ENCODE assay signal across 8 mouse cellular contexts in the genomic region with DNA sequence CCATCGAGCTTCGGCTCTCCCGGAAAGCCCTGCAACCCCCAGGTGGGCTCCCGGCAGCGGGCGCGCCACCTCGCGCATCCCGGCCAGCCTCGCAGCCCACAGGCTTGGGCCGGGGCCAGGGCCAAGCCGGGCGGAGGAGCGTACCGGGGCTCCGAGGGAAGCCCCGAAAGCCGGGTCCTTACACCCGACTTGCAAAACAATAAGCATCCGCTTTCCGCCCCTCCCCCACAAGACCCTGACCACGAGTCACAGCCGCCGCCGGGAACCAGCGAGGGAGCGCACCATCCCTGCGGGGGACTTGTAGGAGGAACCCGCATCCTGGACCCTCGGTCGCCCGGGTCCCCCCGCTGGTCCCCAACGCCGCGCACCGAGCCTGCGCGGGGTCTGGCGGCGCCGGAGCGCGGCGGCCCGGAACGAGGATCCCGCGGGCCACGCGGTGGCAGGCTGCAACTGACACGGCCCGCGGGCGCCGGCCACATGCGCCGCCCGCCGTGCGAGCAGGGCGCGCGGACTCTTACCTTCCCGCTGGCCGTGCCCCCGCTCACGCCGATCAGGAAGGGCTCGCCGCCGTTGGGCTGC. TPM values are rescaled to one million over a fixed set of nuclear protein-coding genes. Genes with fewer than 3 reads are reported as not detected.
DNase-seq lines count a peak whose midpoint lies in the region; ATAC-seq and TF ChIP-seq lines count a peak whose summit lies in the region.

No protein-coding gene starts in this region.

- H3K79me2 ChIP-seq in macrophage (ENCODE audit: inconsistent target) = peaks cover 42% of the 10 kb centered on the region

- H3K27ac ChIP-seq in embryonic facial prominence, embryonic 10.5 days (replicated peaks) = peak overlapping the region; percentile 99
- peak overlapping the region; percentile 88 for H3K27ac ChIP-seq in heart, postnatal 0 days (ENCODE audit: low read depth)
- H3K27ac ChIP-seq in macrophage = no peak overlapping the region

- peak overlapping the region; percentile 91 for H3K4me2 ChIP-seq in heart, postnatal 0 days (ENCODE audit: low read depth, low read length)

- under 1% methylated on average over 73 of the region's 73 CpGs for WGBS in embryonic facial prominence, embryonic 10.5 days
- under 1% methylated on average over 66 of the region's 73 CpGs for WGBS in heart, postnatal 0 days
- WGBS in macrophage (ENCODE audit: missing documents) = under 1% methylated on average over 55 of the region's 73 CpGs

- H3K36me3 ChIP-seq in embryonic facial prominence, embryonic 10.5 days (replicated peaks) = peaks cover 12% of the 10 kb centered on the region
- H3K36me3 ChIP-seq in heart, postnatal 0 days (replicated peaks; ENCODE audit: control insufficient read depth, insufficient read depth, low read length) = no peaks in the 10 kb centered on the region
- no peaks in the 10 kb centered on the region for H3K36me3 ChIP-seq in macrophage (ENCODE audit: inconsistent target)

- H3K9me3 ChIP-seq in embryonic facial prominence, embryonic 10.5 days = no peaks in the 10 kb centered on the region
- no peaks in the 10 kb centered on the region for H3K9me3 ChIP-seq in heart, postnatal 0 days (replicated peaks; ENCODE audit: control insufficient read depth, low read length)

- H3K9ac ChIP-seq in heart, postnatal 0 days (replicated peaks; ENCODE audit: low read depth, low read length) = peak overlapping the region; percentile 61

- no peak; the same call in 1 of the 2 replicates for TF ChIP-seq CTCF in heart, postnatal 0 days (IDR thresholded peaks at IDR 0.05; ENCODE audit: low read depth)

- peak; percentile 49 to 69 for DNase-seq in CD8-positive naive resting alpha-beta T cell, adult 2 months (ENCODE audit: low read depth in 2 of 2, low spot score in 2 of 2)
- DNase-seq in adrenal gland, adult 2 months = peak; percentile 76
- DNase-seq in embryonic facial prominence, embryonic 10.5 days (ENCODE audit: low spot score) = peak; percentile 90
- DNase-seq in heart, postnatal 0 days (ENCODE audit: low spot score) = peak; percentile 29
- peak; percentile 60 to 72 for DNase-seq in layer of hippocampus, postnatal 25 days (ENCODE audit: extremely low spot score in 1 of 2, low spot score in 1 of 2)
- peak; percentile 54 for DNase-seq in right cerebral cortex, adult 2 months (ENCODE audit: low spot score in 2 of 2)

- TF ChIP-seq EP300 in heart, postnatal 0 days (IDR thresholded peaks at IDR 0.05; ENCODE audit: low read depth) = no peak

- ATAC-seq in heart, postnatal 0 days (ENCODE audit: insufficient read depth, low read depth) = peak; percentile 63
- ATAC-seq in erythroid progenitor cell, adult 5-6 weeks (replicated peaks; ENCODE audit: low FRiP score, poor library complexity, severe bottlenecking) = no peak

- H3K27me3 ChIP-seq in embryonic facial prominence, embryonic 10.5 days (replicated peaks; ENCODE audit: low read depth, poor library complexity, severe bottlenecking) = peaks cover 27% of the 10 kb centered on the region
- H3K27me3 ChIP-seq in heart, postnatal 0 days (ENCODE audit: control insufficient read depth, insufficient read depth, low read length) = no peaks in the 10 kb centered on the region

- peak overlapping the region; percentile 88 for H3K4me3 ChIP-seq in embryonic facial prominence, embryonic 10.5 days
- peak overlapping the region; percentile 77 for H3K4me3 ChIP-seq in heart, postnatal 0 days (ENCODE audit: low read depth, low read length)
- peak overlapping the region; percentile 67 for H3K4me3 ChIP-seq in macrophage (ENCODE audit: inconsistent target)

- peaks cover 36% of the 10 kb centered on the region for H3K4me1 ChIP-seq in embryonic facial prominence, embryonic 10.5 days
- peaks cover 4% of the 10 kb centered on the region for H3K4me1 ChIP-seq in heart, postnatal 0 days (ENCODE audit: control insufficient read depth, insufficient read depth)

RNA-seq across cellular contexts. Expression of a gene that starts 0.8 kb away (rescaled TPM):
- 100 to 1,000 TPM in 1 of 2 experiments, 10 to 100 TPM in 1; 39.5 to 107 TPM for total RNA-seq in adrenal gland, adult 2 months (2021)
- polyA plus RNA-seq in adrenal gland, adult 2 months (2012; rRNA removed) = 15.8 and 30.4 TPM in 2 replicates
- polyA plus RNA-seq in embryonic facial prominence, embryonic 10.5 days (2016; fragmentation: Nextera tagmentation; extraction: Ambion mirVana) = 120 and 128 TPM in 2 replicates
- total RNA-seq in heart, postnatal 0 days (2014; rRNA removed; ENCODE audit: low replicate concordance) = 60.3 and 82.4 TPM in 2 replicates
- 26.4 and 30.7 TPM in 2 replicates for polyA plus RNA-seq in heart, postnatal 0 days (2015; fragmentation: Nextera tagmentation; extraction: Ambion mirVana)
- 10 to 100 TPM; 45.5 to 47.3 TPM for total RNA-seq in layer of hippocampus, postnatal 25 days (2021)
- 10 to 100 TPM in 1 of 26 experiments, 1 to 10 TPM in 17, under 1 TPM in 7, not detected in 1; 0.17 to 10.2 (median 2.5) TPM for total RNA-seq in macrophage (2018; cell fraction: chromatin; rRNA removed)
- 10 to 100 TPM in 8 of 26 experiments, 1 to 10 TPM in 18; 1.2 to 17.5 (median 8.4) TPM for total RNA-seq in macrophage (2018; cell fraction: cytosol; rRNA removed)
- total RNA-seq in macrophage (2018; cell fraction: nucleus; rRNA removed) = 10 to 100 TPM in 1 of 26 experiments, 1 to 10 TPM in 21, under 1 TPM in 4; 0.63 to 15.0 (median 3.3) TPM
- polyA plus RNA-seq in macrophage (2018) = 6.9 to 29.5 TPM (median 19.7 TPM) in 3 replicates
- total RNA-seq in erythroid progenitor cell, adult 5-6 weeks (2015; ENCODE audit: low replicate concordance) = 17.7 and 24.7 TPM in 2 replicates
- total RNA-seq in erythroid progenitor cell, adult 5-6 weeks (2017; ENCODE audit: low replicate concordance) = 10.4 and 24.8 TPM in 2 replicates

RNA-seq across cellular contexts. Expression of a gene that starts 23.8 kb away (rescaled TPM):
- total RNA-seq in adrenal gland, adult 2 months (2021) = 100 to 1,000 TPM; 141 to 146 TPM
- polyA plus RNA-seq in adrenal gland, adult 2 months (2012; rRNA removed) = 58.7 and 83.4 TPM in 2 replicates
- polyA plus RNA-seq in embryonic facial prominence, embryonic 10.5 days (2016; fragmentation: Nextera tagmentation; extraction: Ambion mirVana) = 65.4 and 65.7 TPM in 2 replicates
- total RNA-seq in heart, postnatal 0 days (2014; rRNA removed; ENCODE audit: low replicate concordance) = 68.1 and 113 TPM in 2 replicates
- 86.6 and 96.7 TPM in 2 replicates for polyA plus RNA-seq in heart, postnatal 0 days (2015; fragmentation: Nextera tagmentation; extraction: Ambion mirVana)
- total RNA-seq in layer of hippocampus, postnatal 25 days (2021) = 10 to 100 TPM; 50.9 to 56.8 TPM
- 10 to 100 TPM in 7 of 26 experiments, 1 to 10 TPM in 19; 1.5 to 22.6 (median 5.7) TPM for total RNA-seq in macrophage (2018; cell fraction: chromatin; rRNA removed)
- total RNA-seq in macrophage (2018; cell fraction: cytosol; rRNA removed) = 100 to 1,000 TPM in 5 of 26 experiments, 10 to 100 TPM in 21; 67.3 to 110 (median 83.2) TPM
- total RNA-seq in macrophage (2018; cell fraction: nucleus; rRNA removed) = 10 to 100 TPM in 25 of 26 experiments, 1 to 10 TPM in 1; 7.5 to 62.2 (median 33.7) TPM
- 107 to 127 TPM (median 115 TPM) in 3 replicates for polyA plus RNA-seq in macrophage (2018)
- total RNA-seq in erythroid progenitor cell, adult 5-6 weeks (2015; ENCODE audit: low replicate concordance) = 70.0 and 132 TPM in 2 replicates
- total RNA-seq in erythroid progenitor cell, adult 5-6 weeks (2017; ENCODE audit: low replicate concordance) = 78.2 and 81.5 TPM in 2 replicates

Comparison
In these comparisons a context has a peak if more than half of its experiments do, and no peak if none do; other contexts are left out.
1. DNase-seq: peak in every context shown above with its lines; median percentile 90 in embryonic facial prominence, embryonic 10.5 days; 76 in adrenal gland, adult 2 months; 66 in layer of hippocampus, postnatal 25 days; 59 in CD8-positive naive resting alpha-beta T cell, adult 2 months; 54 in right cerebral cortex, adult 2 months; 29 in heart, postnatal 0 days.